Mouse (Mus musculus): ENCODE data around the gene Scn4b. TPM values are rescaled to one million over a fixed set of nuclear protein-coding genes. Genes with fewer than 3 reads are reported as not detected.

Gene Scn4b
- 1.8 and 25.0 TPM in 2 replicates for polyA plus RNA-seq (2012; rRNA removed; ENCODE audit: low replicate concordance)

DNA sequence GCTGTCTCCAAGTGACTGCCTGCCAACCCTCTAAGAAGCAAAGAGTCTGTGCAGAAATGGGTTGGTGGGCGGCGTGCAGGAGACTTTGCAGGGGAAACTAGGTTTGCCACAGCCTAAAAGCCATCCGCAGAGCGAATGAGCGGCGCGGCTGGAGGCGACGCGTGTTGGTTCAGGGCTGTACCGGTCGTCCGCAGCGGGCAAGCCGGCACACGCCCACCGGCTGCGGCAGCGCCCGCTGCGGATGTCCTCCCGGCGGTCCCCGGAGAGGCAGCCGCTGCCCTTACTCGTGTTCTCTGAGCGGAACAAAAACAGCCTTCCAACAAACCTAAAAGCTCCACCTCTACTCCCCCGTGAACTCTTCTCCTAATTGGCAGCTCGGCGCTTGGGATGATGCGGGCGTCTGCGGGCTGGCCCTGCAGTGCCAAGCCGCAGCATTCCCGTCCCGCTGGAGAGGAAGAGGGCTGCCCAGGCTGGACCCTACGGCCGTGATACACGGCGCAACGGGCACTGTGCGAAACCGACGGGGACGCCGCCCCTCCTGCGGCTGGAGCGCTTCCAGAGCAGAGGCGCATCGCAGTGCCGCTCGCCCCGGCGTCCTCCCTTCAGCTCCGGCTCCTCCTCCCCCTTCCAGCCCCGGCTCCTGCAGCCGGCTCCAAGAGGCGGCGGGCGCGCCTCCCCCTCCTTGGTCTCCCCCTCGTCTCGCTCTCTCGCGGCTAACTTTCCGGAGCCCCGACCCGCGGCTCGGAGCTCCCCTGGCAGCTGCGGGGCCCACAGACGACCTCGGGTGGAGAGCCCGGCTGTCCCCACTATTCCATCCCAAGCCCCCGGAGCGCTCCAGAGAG lies at the start of gene Scn4b:
Gene Scn4b, plus strand, starts transcription at position 205 of the 842 bp plus-strand sequence.

DNA sequence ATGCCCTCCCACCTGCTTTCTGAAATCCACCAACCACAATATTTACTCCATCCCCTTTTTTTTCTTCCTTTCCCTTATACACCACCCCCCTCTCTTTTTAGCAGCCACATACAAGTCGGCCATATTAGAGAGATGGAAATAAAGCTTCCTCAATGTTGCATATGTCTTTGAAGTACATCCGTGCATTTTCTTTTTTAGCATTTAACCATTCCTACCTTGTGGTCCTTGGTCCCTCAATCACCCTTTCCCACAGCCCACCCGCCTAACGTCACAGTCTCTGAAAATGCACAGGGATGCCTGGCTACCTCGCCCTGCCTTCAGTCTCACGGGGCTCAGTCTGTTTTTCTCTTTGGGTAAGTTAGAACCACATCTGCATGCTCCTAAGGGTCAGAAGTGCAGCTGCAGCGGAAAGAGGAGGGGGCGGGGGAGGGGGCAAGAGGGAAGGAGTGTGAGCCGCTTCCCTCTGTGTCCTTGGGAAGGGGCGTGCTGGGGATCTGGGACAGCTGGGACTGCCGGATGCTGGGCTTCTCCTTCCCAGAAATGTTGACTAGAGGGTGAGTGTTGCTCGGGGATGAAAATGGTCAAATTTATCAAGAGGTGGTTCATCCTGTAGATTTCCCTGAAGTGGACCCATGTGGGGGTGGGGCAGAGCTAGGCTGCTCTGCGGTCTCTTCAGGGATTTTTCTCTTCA lies 20.3 kb upstream of the Scn4b start, which contains the start of gene Scn2b:
Gene Scn2b, plus strand, starts transcription at position 42 of the 691 bp plus-strand sequence.

DNA sequence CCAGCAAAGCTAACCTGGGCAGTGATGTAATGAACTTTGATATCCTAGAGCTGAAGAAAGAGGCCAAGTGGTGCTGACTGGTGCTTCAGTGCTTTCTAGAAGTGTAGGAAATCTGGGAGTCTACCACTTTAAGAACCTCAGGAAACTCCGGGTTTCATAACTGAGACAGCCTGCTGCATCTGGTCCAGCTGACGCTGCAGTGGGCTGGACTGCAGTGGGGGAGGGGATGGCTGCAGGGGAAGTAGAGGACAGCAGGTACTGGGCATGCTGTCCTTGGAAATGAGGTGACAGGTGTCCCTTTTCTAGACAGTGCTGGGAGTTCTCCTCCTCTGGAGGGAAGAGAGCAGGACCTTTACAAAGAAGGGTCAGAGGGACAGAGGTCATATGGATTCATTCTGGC lies 43.6 kb downstream of the Scn4b start, which contains the start of gene BC049352:
Gene BC049352, plus strand, starts transcription at position 238 of the 400 bp plus-strand sequence.

Other genes starting within 250 kb of the Scn4b start
- gene Atp5l, start 217.7 kb upstream of the Scn4b start, polyA plus RNA-seq (2012; rRNA removed; ENCODE audit: low replicate concordance) = 132 and 348 TPM in 2 replicates
- 9.0 and 19.2 TPM in 2 replicates for gene Ube4a, start 172.8 kb upstream of the Scn4b start, polyA plus RNA-seq (2012; rRNA removed; ENCODE audit: low replicate concordance)
- 12.5 and 15.6 TPM in 2 replicates for gene Cd3g, start 158.0 kb upstream of the Scn4b start, polyA plus RNA-seq (2012; rRNA removed; ENCODE audit: low replicate concordance)
- 18.0 and 23.5 TPM in 2 replicates for gene Cd3d, start 156.6 kb upstream of the Scn4b start, polyA plus RNA-seq (2012; rRNA removed; ENCODE audit: low replicate concordance)
- 28.6 and 38.7 TPM in 2 replicates for gene Cd3e, start 128.8 kb upstream of the Scn4b start, polyA plus RNA-seq (2012; rRNA removed; ENCODE audit: low replicate concordance)
- 10.6 and 18.6 TPM in 2 replicates for gene Mpzl2, start 98.6 kb upstream of the Scn4b start, polyA plus RNA-seq (2012; rRNA removed; ENCODE audit: low replicate concordance)
- gene Mpzl3, start 83.2 kb upstream of the Scn4b start, polyA plus RNA-seq (2012; rRNA removed; ENCODE audit: low replicate concordance) = 3.6 and 5.9 TPM in 2 replicates
- gene Jaml, start 59.2 kb upstream of the Scn4b start, polyA plus RNA-seq (2012; rRNA removed; ENCODE audit: low replicate concordance) = 0.97 and 1.4 TPM in 2 replicates
- gene Scn2b, start 20.6 kb upstream of the Scn4b start, polyA plus RNA-seq (2012; rRNA removed; ENCODE audit: low replicate concordance) = 1.3 and 1.5 TPM in 2 replicates
- gene BC049352, start 43.6 kb downstream of the Scn4b start, polyA plus RNA-seq (2012; rRNA removed; ENCODE audit: low replicate concordance) = 1.2 and 3.5 TPM in 2 replicates
- 2.1 and 3.6 TPM in 2 replicates for gene Tmprss4, start 65.7 kb downstream of the Scn4b start, polyA plus RNA-seq (2012; rRNA removed; ENCODE audit: low replicate concordance)
- 21.6 and 25.1 TPM in 2 replicates for gene Il10ra, start 130.8 kb downstream of the Scn4b start, polyA plus RNA-seq (2012; rRNA removed; ENCODE audit: low replicate concordance)
- 9.7 and 11.5 TPM in 2 replicates for gene Tmprss13, start 180.7 kb downstream of the Scn4b start, polyA plus RNA-seq (2012; rRNA removed; ENCODE audit: low replicate concordance)
- 39.3 and 63.7 TPM in 2 replicates for gene Fxyd6, start 231.8 kb downstream of the Scn4b start, polyA plus RNA-seq (2012; rRNA removed; ENCODE audit: low replicate concordance)